In genomic region chr1:72855729-72856128, GRCm38 (mm10) we compare ENCODE assay signal across 16 mouse cellular contexts. TPM values are rescaled to one million over a fixed set of nuclear protein-coding genes. Genes with fewer than 3 reads are reported as not detected.
"Had no signal": no experiment of that assay in that cellular context is flagged by ENCODE, and none has a peak within 500 bp of the region (broad histone marks: within the 10 kb centered on the region; RNA-seq: fewer than 3 reads in every experiment).

No protein-coding gene starts in this region.

- H3K27ac ChIP-seq: liver, embryonic 12.5 days; liver, embryonic 14.5 days; midbrain, embryonic 12.5 days; neural tube, embryonic 12.5 days had no signal

- H3K4me2 ChIP-seq: liver, embryonic 12.5 days; lung, embryonic 14.5 days; midbrain, embryonic 12.5 days; neural tube, embryonic 12.5 days had no signal

- H3K36me3 ChIP-seq: liver, embryonic 12.5 days had no signal

- DNase-seq: lung, adult 18-20 months; lung, embryonic 14.5 days; lung, postnatal 10 days; midbrain, embryonic 14.5 days; right cerebral cortex, postnatal 14 days; thymus, adult 2 months; thymus, postnatal 25 days; thymus, postnatal 4 days had no signal

- H3K4me3 ChIP-seq: liver, embryonic 12.5 days; midbrain, embryonic 12.5 days; neural tube, embryonic 12.5 days had no signal

- H3K27me3 ChIP-seq: liver, embryonic 12.5 days; midbrain, embryonic 12.5 days; neural tube, embryonic 12.5 days had no signal

- ATAC-seq: liver, embryonic 12.5 days; midbrain, embryonic 16.5 days had no signal

- H3K9ac ChIP-seq: liver, embryonic 12.5 days; liver, embryonic 14.5 days; lung, embryonic 14.5 days; midbrain, embryonic 12.5 days; neural tube, embryonic 12.5 days had no signal

- H3K4me1 ChIP-seq: liver, embryonic 12.5 days had no signal

- H3K9me3 ChIP-seq: liver, embryonic 12.5 days; midbrain, embryonic 12.5 days; neural tube, embryonic 12.5 days had no signal

RNA-seq across cellular contexts. Expression of gene Igfbp5, which starts 19.0 kb away (rescaled TPM):
- total RNA-seq: megakaryocyte-erythroid progenitor cell, adult 5-6 weeks had no signal

RNA-seq across cellular contexts. Expression of gene Igfbp2, which starts 31.4 kb away (rescaled TPM):
- total RNA-seq: megakaryocyte, adult 5-6 weeks; megakaryocyte-erythroid progenitor cell, adult 5-6 weeks; neutrophil, adult 5-6 weeks had no signal
